Mouse (Mus musculus) heart, adult 2 months (tissue): ENCODE results near the gene Cd38.

Experiments used
- CTCF ChIP-seq: fragments of 200-600 bp; IDR thresholded peaks from 2 replicates; pipeline ENCODE4 v1.8.1; 2022; ENCODE audit warnings: antibody characterized with exemption, mild to moderate bottlenecking, moderate library complexity
- EP300 ChIP-seq: fragments of 200-500 bp; IDR thresholded peaks from 2 replicates; pipeline ENCODE4 v1.6.1; 2011; ENCODE audit warnings: low read depth, low read length, control low read depth; ENCODE audit not compliant: insufficient read depth
- POLR2A ChIP-seq: fragments of 200-500 bp; IDR thresholded peaks from 2 replicates; pipeline ENCODE4 v1.6.1; 2011; ENCODE audit warnings: mild to moderate bottlenecking, low read depth, low read length, control low read depth; ENCODE audit not compliant: insufficient read depth

DNA sequence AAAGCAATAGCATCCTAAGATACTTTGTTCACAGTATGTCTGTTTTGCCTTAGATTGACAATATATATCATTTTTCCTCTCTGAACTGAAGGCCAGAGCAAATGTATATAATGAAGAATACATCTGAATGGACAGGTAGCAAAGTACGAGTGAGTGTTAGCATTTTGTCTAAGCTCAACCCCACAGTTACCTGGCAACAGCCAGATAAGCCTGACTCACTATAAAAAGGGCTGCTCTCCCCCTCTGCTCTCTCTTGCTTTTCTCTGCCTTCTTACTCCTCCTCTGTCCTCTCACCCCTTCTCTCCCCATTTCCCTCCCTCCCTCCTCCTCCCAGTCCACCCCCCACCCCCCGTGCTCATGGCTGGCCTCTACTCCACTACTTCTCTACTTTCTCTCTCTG, 64.9 kb downstream of the Cd38 start:
- TF ChIP-seq POLR2A = no peak
- TF ChIP-seq CTCF = no peak
- no peak for TF ChIP-seq EP300
